Mouse (Mus musculus): ENCODE results near the gene Tacc3.

DNA sequence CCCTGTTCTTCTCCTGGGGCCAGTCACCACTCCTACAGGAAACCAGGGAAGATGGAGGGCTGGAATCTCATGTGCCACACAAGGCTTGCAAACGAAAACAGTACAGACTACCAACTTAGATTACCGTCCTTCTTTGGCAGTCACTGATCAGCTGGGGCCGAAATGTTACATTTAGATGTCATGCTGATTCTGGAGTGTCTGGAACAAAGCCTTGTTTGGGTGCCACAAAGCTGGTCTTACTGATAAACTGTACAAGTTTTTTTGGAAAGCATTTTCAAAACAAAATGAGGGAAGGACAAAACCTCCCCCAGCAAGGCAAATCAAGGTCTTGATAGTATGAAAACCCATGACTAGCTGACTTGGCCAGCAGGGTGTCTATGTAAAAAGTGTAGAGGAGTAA lies 34.2 kb upstream of the Tacc3 start:
- TF ChIP-seq CTCF (IDR thresholded peaks at IDR 0.05; ENCODE audit: low read depth) (no peak), EP300 (IDR thresholded peaks at IDR 0.05; ENCODE audit: low read depth) (no peak)

Measured in liver, embryonic 14.5 days (tissue).